Mouse (Mus musculus): ENCODE results near the gene Defb35. TPM values are rescaled to one million over a fixed set of nuclear protein-coding genes. Genes with fewer than 3 reads are reported as not detected.
"Not testable (repeated sequence)": the region's sequence is repeated elsewhere in the genome, so short reads cannot be mapped to it uniquely, and the experiment has no call there.

Gene Defb35
- polyA plus RNA-seq (2014; fragmentation: Nextera tagmentation; extraction: Ambion mirVana) = not detected in 2 replicates

GRCm38 (mm10) chr8:21938052-21938451, at the start of gene Defb35:
Defb35 (plus strand) TSS chr8:21938352.
- not testable (repeated sequence) for H3K36me3 ChIP-seq (ENCODE audit: control insufficient read depth, insufficient read depth, low read length); DNase-seq (ENCODE audit: low spot score); H3K4me3 ChIP-seq (ENCODE audit: low read depth, low read length); ATAC-seq (ENCODE audit: insufficient read depth, low FRiP score, low TSS enrichment); H3K4me2 ChIP-seq (ENCODE audit: low read depth); H3K27me3 ChIP-seq (ENCODE audit: control insufficient read depth, insufficient read depth, low read length); H3K27ac ChIP-seq (ENCODE audit: low read depth, low read length); H3K9me3 ChIP-seq (ENCODE audit: control insufficient read depth, low read length); H3K4me1 ChIP-seq (ENCODE audit: control insufficient read depth, insufficient read depth, low read length); H3K9ac ChIP-seq (ENCODE audit: low read length)
- WGBS = 84% methylated on average over 4 of the region's 4 CpGs

DNA sequence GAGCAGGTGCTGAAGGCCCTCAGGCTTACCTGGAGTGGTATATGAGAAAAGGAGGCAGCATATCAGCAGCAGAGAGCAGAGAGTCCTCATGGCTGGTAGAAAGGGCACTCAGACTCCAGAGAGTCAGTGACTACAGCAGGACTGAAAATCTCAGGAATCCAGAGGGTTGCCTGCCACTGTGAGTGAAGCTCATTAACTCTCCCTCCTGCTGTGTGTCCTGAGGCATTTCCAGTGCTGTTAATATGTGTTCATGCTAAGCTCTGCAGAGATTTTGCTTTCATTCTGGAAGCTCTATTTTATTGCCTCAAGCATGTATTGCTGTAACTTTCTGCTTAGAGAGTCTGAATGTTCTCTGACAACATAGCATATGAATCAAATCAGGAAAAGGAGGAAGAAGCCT, 31.9 kb upstream of the Defb35 start, which contains the start of gene Defb11:
Gene Defb11, minus strand, starts transcription at position 123 of the 400 bp plus-strand sequence.
- not testable (repeated sequence) for H3K4me2 ChIP-seq (ENCODE audit: low read depth); H3K4me3 ChIP-seq (ENCODE audit: low read depth, low read length); H3K9me3 ChIP-seq (ENCODE audit: control insufficient read depth, low read length); H3K4me1 ChIP-seq (ENCODE audit: control insufficient read depth, insufficient read depth, low read length); ATAC-seq (ENCODE audit: insufficient read depth, low FRiP score, low TSS enrichment); DNase-seq (ENCODE audit: low spot score); H3K9ac ChIP-seq (ENCODE audit: low read length); H3K36me3 ChIP-seq (ENCODE audit: control insufficient read depth, insufficient read depth, low read length); H3K27ac ChIP-seq (ENCODE audit: low read depth, low read length); H3K27me3 ChIP-seq (ENCODE audit: control insufficient read depth, insufficient read depth, low read length)

- Histone ChIP-seq H3K27me3 (ENCODE audit: control insufficient read depth, insufficient read depth, low read length) (no peaks in the 10 kb centered on the region), H3K27ac (ENCODE audit: low read depth, low read length) (no peak overlapping the region), H3K36me3 (ENCODE audit: control insufficient read depth, insufficient read depth, low read length) (no peaks in the 10 kb centered on the region), H3K4me3 (ENCODE audit: low read depth, low read length) (no peak overlapping the region), H3K4me1 (ENCODE audit: control insufficient read depth, insufficient read depth, low read length) (no peaks in the 10 kb centered on the region), H3K4me2 (ENCODE audit: low read depth) (no peak overlapping the region), H3K9me3 (ENCODE audit: control insufficient read depth, low read length) (no peaks in the 10 kb centered on the region), H3K9ac (ENCODE audit: low read length) (no peak overlapping the region)
- DNase-seq (ENCODE audit: low spot score) (no peak), ATAC-seq (ENCODE audit: insufficient read depth, low FRiP score, low TSS enrichment) (no peak)
- 7% methylated on average over 1 of the region's 1 CpGs for WGBS
Observed at GRCm38 (mm10) chr8:21911931-21912330, 26.2 kb upstream of the Defb35 start.

DNA sequence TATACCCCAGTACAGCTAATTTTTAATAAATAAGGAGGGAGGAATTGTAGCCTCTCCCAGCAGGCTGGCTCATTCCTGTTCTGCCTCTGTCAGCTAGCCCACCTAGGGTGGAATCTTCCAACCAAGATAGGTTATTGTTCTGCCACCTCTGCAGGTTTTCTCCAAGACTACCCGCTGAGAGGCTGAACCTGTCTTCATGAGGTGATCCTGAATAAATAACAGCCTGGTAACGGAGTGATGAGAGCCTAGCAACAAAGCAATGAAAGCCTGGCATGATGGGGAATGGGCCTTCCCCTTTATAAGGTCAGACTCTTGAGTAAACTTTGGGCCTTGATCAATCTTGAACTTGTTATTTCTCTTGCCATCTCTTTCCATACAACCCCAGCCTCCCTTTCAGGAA, 25.6 kb upstream of the Defb35 start:
- 17% methylated on average over 2 of the region's 2 CpGs for WGBS
- Histone ChIP-seq H3K4me1 (ENCODE audit: control insufficient read depth, insufficient read depth, low read length) (no peaks in the 10 kb centered on the region), H3K4me2 (ENCODE audit: low read depth) (no peak overlapping the region), H3K9me3 (ENCODE audit: control insufficient read depth, low read length) (no peaks in the 10 kb centered on the region), H3K4me3 (ENCODE audit: low read depth, low read length) (no peak overlapping the region), H3K27ac (ENCODE audit: low read depth, low read length) (no peak overlapping the region), H3K27me3 (ENCODE audit: control insufficient read depth, insufficient read depth, low read length) (no peaks in the 10 kb centered on the region), H3K9ac (ENCODE audit: low read length) (no peak overlapping the region), H3K36me3 (ENCODE audit: control insufficient read depth, insufficient read depth, low read length) (no peaks in the 10 kb centered on the region)
- DNase-seq (ENCODE audit: low spot score) (no peak), ATAC-seq (ENCODE audit: insufficient read depth, low FRiP score, low TSS enrichment) (no peak)

- H3K27ac ChIP-seq (ENCODE audit: low read depth, low read length) = no peak overlapping the region
- H3K4me2 ChIP-seq (ENCODE audit: low read depth) = no peak overlapping the region
- no peaks in the 10 kb centered on the region for H3K27me3 ChIP-seq (ENCODE audit: control insufficient read depth, insufficient read depth, low read length)
- no peak for ATAC-seq (ENCODE audit: insufficient read depth, low FRiP score, low TSS enrichment)
- 96% methylated on average over 3 of the region's 3 CpGs for WGBS
- no peaks in the 10 kb centered on the region for H3K9me3 ChIP-seq (ENCODE audit: control insufficient read depth, low read length)
- no peak overlapping the region for H3K9ac ChIP-seq (ENCODE audit: low read length)
- H3K4me3 ChIP-seq (ENCODE audit: low read depth, low read length) = no peak overlapping the region
- DNase-seq (ENCODE audit: low spot score) = no peak
- no peaks in the 10 kb centered on the region for H3K36me3 ChIP-seq (ENCODE audit: control insufficient read depth, insufficient read depth, low read length)
- H3K4me1 ChIP-seq (ENCODE audit: control insufficient read depth, insufficient read depth, low read length) = no peaks in the 10 kb centered on the region
Observed at GRCm38 (mm10) chr8:21915625-21916024, 22.5 kb upstream of the Defb35 start.

- H3K4me2 ChIP-seq (ENCODE audit: low read depth); DNase-seq (ENCODE audit: low spot score); H3K9me3 ChIP-seq (ENCODE audit: control insufficient read depth, low read length); H3K36me3 ChIP-seq (ENCODE audit: control insufficient read depth, insufficient read depth, low read length); ATAC-seq (ENCODE audit: insufficient read depth, low FRiP score, low TSS enrichment); H3K27me3 ChIP-seq (ENCODE audit: control insufficient read depth, insufficient read depth, low read length); H3K4me1 ChIP-seq (ENCODE audit: control insufficient read depth, insufficient read depth, low read length); H3K9ac ChIP-seq (ENCODE audit: low read length); H3K4me3 ChIP-seq (ENCODE audit: low read depth, low read length); H3K27ac ChIP-seq (ENCODE audit: low read depth, low read length): not testable (repeated sequence)
- WGBS = 87% methylated on average over 3 of the region's 3 CpGs
Observed at GRCm38 (mm10) chr8:21930754-21931153, 7.4 kb upstream of the Defb35 start.

GRCm38 (mm10) chr8:21932610-21933009, 5.5 kb upstream of the Defb35 start, which contains the start of gene Defb15:
Defb15 (minus strand) TSS chr8:21932710.
- no peak within 1 kb of the TSS for H3K4me3 ChIP-seq (ENCODE audit: low read depth, low read length)
- no peaks in the 10 kb centered on the region for H3K36me3 ChIP-seq (ENCODE audit: control insufficient read depth, insufficient read depth, low read length)
- no peak within 1 kb of the TSS for H3K4me2 ChIP-seq (ENCODE audit: low read depth)
- no peaks in the 10 kb centered on the region; the same call in 1 of the 2 replicates for H3K9me3 ChIP-seq (ENCODE audit: control insufficient read depth, low read length)
- WGBS = 89% methylated on average over 6 of the region's 6 CpGs
- H3K27ac ChIP-seq (ENCODE audit: low read depth, low read length) = no peak within 1 kb of the TSS
- no peak for DNase-seq (ENCODE audit: low spot score)
- ATAC-seq (ENCODE audit: insufficient read depth, low FRiP score, low TSS enrichment) = no peak
- no peak within 1 kb of the TSS for H3K9ac ChIP-seq (ENCODE audit: low read length)
- H3K4me1 ChIP-seq (ENCODE audit: control insufficient read depth, insufficient read depth, low read length) = no peaks in the 10 kb centered on the region
- no peaks in the 10 kb centered on the region for H3K27me3 ChIP-seq (ENCODE audit: control insufficient read depth, insufficient read depth, low read length)

GRCm38 (mm10) chr8:21946462-21946861, 8.3 kb downstream of the Defb35 start, which contains the start of gene Defb13:
Defb13 (plus strand) TSS chr8:21946762.
- 82% methylated on average over 6 of the region's 6 CpGs for WGBS
- Histone ChIP-seq H3K27me3 (ENCODE audit: control insufficient read depth, insufficient read depth, low read length) (no peaks in the 10 kb centered on the region), H3K4me2 (ENCODE audit: low read depth) (no peak within 1 kb of the TSS), H3K27ac (ENCODE audit: low read depth, low read length) (no peak within 1 kb of the TSS), H3K36me3 (ENCODE audit: control insufficient read depth, insufficient read depth, low read length) (no peaks in the 10 kb centered on the region), H3K4me1 (ENCODE audit: control insufficient read depth, insufficient read depth, low read length) (no peaks in the 10 kb centered on the region), H3K4me3 (ENCODE audit: low read depth, low read length) (no peak within 1 kb of the TSS), H3K9ac (ENCODE audit: low read length) (no peak within 1 kb of the TSS), H3K9me3 (ENCODE audit: control insufficient read depth, low read length) (no peaks in the 10 kb centered on the region)
- DNase-seq (ENCODE audit: low spot score) (no peak), ATAC-seq (ENCODE audit: insufficient read depth, low FRiP score, low TSS enrichment) (no peak)

DNA sequence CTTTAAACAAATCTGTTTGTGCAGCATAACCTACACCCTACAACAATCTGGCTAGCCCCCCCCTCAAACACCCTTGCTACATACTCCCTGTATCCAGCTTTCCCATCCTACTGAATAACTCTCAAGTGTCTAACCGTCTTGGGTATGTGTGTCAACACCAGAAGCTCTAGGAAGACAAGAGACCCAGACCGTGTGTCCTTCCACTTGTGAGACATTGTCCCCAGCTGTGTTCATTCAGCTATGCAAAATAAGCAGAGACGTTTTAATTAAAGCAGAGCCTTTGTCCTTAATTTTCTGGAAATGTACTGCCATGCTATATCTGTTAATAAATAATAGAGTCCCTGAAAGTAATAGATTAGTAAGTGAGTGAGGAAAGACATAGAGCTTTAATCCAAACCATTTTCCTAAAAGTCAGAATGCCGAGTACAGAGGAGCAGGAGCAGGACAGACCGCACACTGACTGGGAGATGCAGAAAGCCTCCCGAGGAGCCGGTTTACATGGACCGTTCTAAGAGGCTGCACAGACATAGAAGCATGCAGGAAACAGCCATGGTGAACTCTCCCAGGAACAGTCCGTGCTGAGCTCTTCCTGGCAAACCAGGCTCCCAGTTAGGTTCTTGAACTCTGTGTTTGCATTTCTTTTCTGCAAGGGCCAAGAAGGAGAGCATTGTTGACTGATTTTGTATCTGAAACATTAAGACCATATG, 9.3 kb downstream of the Defb35 start:
- H3K27ac ChIP-seq (ENCODE audit: low read depth, low read length) = no peak overlapping the region
- no peak for ATAC-seq (ENCODE audit: insufficient read depth, low FRiP score, low TSS enrichment)
- H3K4me1 ChIP-seq (ENCODE audit: control insufficient read depth, insufficient read depth, low read length) = no peaks in the 10 kb centered on the region
- H3K9ac ChIP-seq (ENCODE audit: low read length) = no peak overlapping the region
- H3K4me2 ChIP-seq (ENCODE audit: low read depth) = no peak overlapping the region
- no peak overlapping the region for H3K4me3 ChIP-seq (ENCODE audit: low read depth, low read length)
- 76% methylated on average over 9 of the region's 9 CpGs for WGBS
- H3K9me3 ChIP-seq (ENCODE audit: control insufficient read depth, low read length) = no peaks in the 10 kb centered on the region
- H3K27me3 ChIP-seq (ENCODE audit: control insufficient read depth, insufficient read depth, low read length) = no peaks in the 10 kb centered on the region
- DNase-seq (ENCODE audit: low spot score) = no peak
- no peaks in the 10 kb centered on the region for H3K36me3 ChIP-seq (ENCODE audit: control insufficient read depth, insufficient read depth, low read length)

Data from neural tube, embryonic 11.5 days (tissue).